Mouse (Mus musculus) liver, embryonic 12.5 days (tissue): ENCODE measurements around the gene Sirt7. TPM values are rescaled to one million over a fixed set of nuclear protein-coding genes. Genes with fewer than 3 reads are reported as not detected.
A peak's percentile ranks its signal among the peaks of the same experiment; 100 is the strongest.

ENCODE experiments used
- ATAC-seq: fragments of 200-750 bp; cut with Nextera tagmentation; 2 replicates; pipeline ENCODE4 v1.8.0; 2017; ENCODE audit warnings: moderate number of reproducible peaks, mild to moderate bottlenecking, moderate library complexity
- H3K27ac ChIP-seq: fragments of 300-500 bp; sonication (generic); 2 replicates; pipeline ENCODE4 v1.5.1; 2016; ENCODE audit warnings: mild to moderate bottlenecking
- H3K27me3 ChIP-seq: fragments of 300-500 bp; sonication (generic); replicated peaks from 2 replicates; pipeline ENCODE4 v1.6.1; 2016; ENCODE audit warnings: mild to moderate bottlenecking, moderate library complexity
- H3K36me3 ChIP-seq: fragments of 300-500 bp; sonication (generic); 2 replicates; pipeline ENCODE4 v1.6.1; 2016; ENCODE audit warnings: mild to moderate bottlenecking, moderate library complexity
- H3K4me1 ChIP-seq: fragments of 300-500 bp; sonication (generic); 2 replicates; pipeline ENCODE4 v1.6.1; 2016
- H3K4me2 ChIP-seq: fragments of 300-500 bp; sonication (generic); 2 replicates; pipeline ENCODE4 v1.6.1; 2016; ENCODE audit warnings: mild to moderate bottlenecking, moderate library complexity
- H3K4me3 ChIP-seq: fragments of 300-500 bp; sonication (generic); 2 replicates; pipeline ENCODE4 v1.5.1; 2016; ENCODE audit warnings: mild to moderate bottlenecking, moderate library complexity
- H3K9ac ChIP-seq: fragments of 300-500 bp; sonication (generic); 2 replicates; pipeline ENCODE4 v1.6.1; 2016; ENCODE audit warnings: mild to moderate bottlenecking, moderate library complexity
- H3K9me3 ChIP-seq: fragments of 300-500 bp; sonication (generic); replicated peaks from 2 replicates; pipeline ENCODE4 v1.6.1; 2016; ENCODE audit warnings: mild to moderate bottlenecking, moderate library complexity
- WGBS: fragments of 180-500 bp; shearing (Covaris S2); methylation state at CpG from one replicate; pipeline ENCODE4 v1.1.7; 2016; ENCODE audit not compliant: insufficient replicate concordance; 5-methylcytosine and 5-hydroxymethylcytosine counted together
- polyA plus RNA-seq: library from polyadenylated mRNA; unstranded; fragments of >200 nt; fragmentation: Nextera tagmentation; extraction: Ambion mirVana; gene quantifications from 2 replicates; pipeline ENCODE4 v1.2.1, GENCODE M21; 2016

The Sirt7 gene
- polyA plus RNA-seq = 43.1 and 45.3 TPM in 2 replicates

DNA sequence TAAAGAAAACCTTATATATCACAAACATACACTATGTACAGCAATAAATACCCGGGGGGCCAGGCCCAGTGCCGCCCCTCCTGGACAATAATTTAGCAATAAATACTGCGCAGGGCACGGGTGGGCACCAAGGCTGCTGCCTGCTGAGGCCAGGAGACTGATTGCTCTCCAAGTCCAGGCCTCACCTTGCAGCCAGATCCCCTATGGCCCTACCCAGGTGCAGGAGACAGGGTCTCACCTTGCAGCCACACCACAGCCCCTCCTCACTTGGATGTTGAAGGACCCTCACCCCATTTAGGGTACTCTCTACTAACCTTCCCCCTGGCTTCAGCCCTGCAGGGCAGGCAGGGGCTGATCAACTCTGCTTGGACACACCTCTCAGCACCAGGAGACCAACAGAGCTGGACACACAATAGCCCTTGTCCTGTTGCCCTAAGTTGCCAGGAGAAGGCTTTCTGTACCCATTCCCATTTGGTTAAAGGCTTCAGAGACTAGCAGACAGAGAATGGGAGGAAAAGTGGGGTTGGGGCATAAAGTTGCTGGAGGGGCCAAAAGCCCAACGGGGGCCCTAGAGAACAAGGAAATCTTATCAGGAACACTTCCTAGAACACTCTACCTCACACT is at the start of gene Sirt7:
Sirt7 (minus strand) TSS at position 89 of the 624 bp plus-strand sequence.
- Histone ChIP-seq H3K4me1 (peaks cover 70% of the 10 kb centered on the region), H3K4me2 (peak within 1 kb of the TSS; percentile 92), H3K4me3 (peak within 1 kb of the TSS; percentile 99), H3K9me3 (no peaks in the 10 kb centered on the region), H3K36me3 (peaks cover 71% of the 10 kb centered on the region), H3K27me3 (no peaks in the 10 kb centered on the region), H3K27ac (peak within 1 kb of the TSS; percentile 96), H3K9ac (peak within 1 kb of the TSS; percentile 97)
- ATAC-seq = no peak
- 20% methylated on average over 5 of the region's 5 CpGs for WGBS

GRCm38 (mm10) chr11:120673594-120674122 is 48.6 kb upstream of the Sirt7 start:
- no peaks in the 10 kb centered on the region for H3K27me3 ChIP-seq
- ATAC-seq = peak; percentile 16; the same call in 1 of the 2 replicates

GRCm38 (mm10) chr11:120672687-120673593 is 47.9 kb upstream of the Sirt7 start, which contains the start of gene Aspscr1:
Aspscr1 (plus strand) TSS chr11:120672973.
- peak within 1 kb of the TSS; percentile 90 for H3K27ac ChIP-seq
- peaks cover 43% of the 10 kb centered on the region for H3K4me1 ChIP-seq
- H3K27me3 ChIP-seq = no peaks in the 10 kb centered on the region
- no peaks in the 10 kb centered on the region for H3K9me3 ChIP-seq
- H3K4me2 ChIP-seq = peak within 1 kb of the TSS; percentile 93
- H3K9ac ChIP-seq = peak within 1 kb of the TSS; percentile 79
- WGBS = 1% methylated on average over 83 of the region's 83 CpGs
- peaks cover 10% of the 10 kb centered on the region; the same call in 1 of the 2 replicates for H3K36me3 ChIP-seq
- peak; percentile 94 for ATAC-seq
- peak within 1 kb of the TSS; percentile 73 for H3K4me3 ChIP-seq

More at GRCm38 (mm10) chr11:120673594-120674122, 48.6 kb upstream of the Sirt7 start:
- 31% methylated on average over 12 of the region's 12 CpGs for WGBS
- peaks cover 43% of the 10 kb centered on the region for H3K4me1 ChIP-seq
- peak overlapping the region; percentile 90 for H3K27ac ChIP-seq
- H3K9ac ChIP-seq = peak overlapping the region; percentile 79
- H3K4me2 ChIP-seq = peak overlapping the region; percentile 93
- peak overlapping the region; percentile 73 for H3K4me3 ChIP-seq
- peaks cover 17% of the 10 kb centered on the region for H3K36me3 ChIP-seq
- H3K9me3 ChIP-seq = no peaks in the 10 kb centered on the region

DNA sequence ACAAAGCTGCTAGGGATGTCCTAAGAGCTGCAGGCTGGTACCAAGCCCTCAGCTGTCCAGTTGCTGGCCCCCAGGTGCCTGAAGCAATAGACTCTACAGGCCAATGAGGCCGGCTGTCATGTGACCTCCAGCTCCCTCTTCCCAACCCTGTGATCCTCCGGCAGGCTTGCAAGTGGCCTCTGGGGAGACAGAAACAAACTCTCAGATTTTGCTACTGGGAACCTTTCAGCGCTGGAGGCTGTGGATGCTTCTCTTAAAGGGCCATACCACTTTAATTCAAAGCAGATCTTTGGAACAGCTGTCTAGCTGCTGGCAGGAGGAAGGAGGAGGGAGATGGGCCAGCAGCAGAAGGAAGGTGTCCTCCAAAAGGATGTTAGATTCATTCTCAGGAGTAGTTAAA is 41.6 kb upstream of the Sirt7 start:
- WGBS = 28% methylated on average over 3 of the region's 3 CpGs
- H3K9me3 ChIP-seq = no peaks in the 10 kb centered on the region
- H3K9ac ChIP-seq = no peak overlapping the region
- peaks cover 54% of the 10 kb centered on the region for H3K27me3 ChIP-seq
- H3K36me3 ChIP-seq = no peaks in the 10 kb centered on the region
- no peak for ATAC-seq
- H3K4me2 ChIP-seq = no peak overlapping the region
- H3K4me1 ChIP-seq = no peaks in the 10 kb centered on the region
- no peak overlapping the region for H3K27ac ChIP-seq
- H3K4me3 ChIP-seq = no peak overlapping the region

- Histone ChIP-seq H3K9me3 (no peaks in the 10 kb centered on the region), H3K36me3 (no peaks in the 10 kb centered on the region), H3K4me3 (no peak overlapping the region), H3K4me2 (no peak overlapping the region), H3K27me3 (peaks cover 66% of the 10 kb centered on the region), H3K9ac (no peak overlapping the region), H3K27ac (no peak overlapping the region), H3K4me1 (0 out of 2 replicates have a peak, but pooled peaks cover 8% of the 10 kb centered on the region)
- ATAC-seq = no peak
- 65% methylated on average over 3 of the region's 3 CpGs for WGBS
Measured at GRCm38 (mm10) chr11:120665406-120665805, 40.4 kb upstream of the Sirt7 start.

DNA sequence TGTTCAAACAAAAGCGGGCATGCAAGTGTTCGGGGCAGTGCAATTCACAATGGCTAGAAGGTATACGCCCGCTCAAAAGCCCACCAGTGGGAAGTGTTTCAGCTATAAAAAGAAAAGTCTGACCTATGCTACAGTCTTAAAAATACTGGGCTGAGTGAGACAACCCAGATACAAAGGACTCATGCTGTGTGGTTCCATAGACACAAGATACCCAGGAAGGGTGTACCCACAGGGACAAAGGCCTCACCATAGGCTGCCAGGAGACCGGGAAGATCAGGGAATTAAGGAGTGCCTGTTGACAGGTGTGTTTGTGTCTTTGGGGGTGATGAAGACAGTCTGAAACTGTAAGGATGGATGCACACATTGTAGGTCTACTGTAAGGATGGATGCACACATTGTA is 38.7 kb upstream of the Sirt7 start:
- Histone ChIP-seq H3K36me3 (no peaks in the 10 kb centered on the region), H3K27ac (no peak overlapping the region), H3K4me2 (no peak overlapping the region), H3K27me3 (peaks cover 83% of the 10 kb centered on the region), H3K4me3 (no peak overlapping the region), H3K9ac (no peak overlapping the region), H3K9me3 (no peaks in the 10 kb centered on the region), H3K4me1 (peaks cover 18% of the 10 kb centered on the region)
- 82% methylated on average over 5 of the region's 5 CpGs for WGBS
- ATAC-seq = no peak

DNA sequence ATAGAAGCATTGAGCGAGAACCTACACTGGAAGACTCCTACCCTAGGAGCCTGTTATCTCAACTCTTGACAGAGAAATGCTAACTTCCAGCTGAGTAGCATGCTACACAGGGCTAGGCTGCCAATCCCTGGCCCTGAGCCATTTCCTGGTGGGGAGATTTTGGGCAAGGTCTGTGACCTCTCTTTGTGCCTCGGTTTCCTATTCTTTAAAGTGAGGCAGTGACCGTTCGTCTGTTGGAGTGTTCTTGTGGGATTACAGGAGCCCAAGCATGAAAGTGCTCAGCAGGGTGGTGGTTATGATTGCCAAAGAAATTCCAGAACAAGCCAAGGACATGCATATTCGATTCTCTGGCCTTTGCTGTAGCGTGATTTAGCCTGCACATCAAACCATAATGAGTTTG is 37.7 kb upstream of the Sirt7 start:
- Histone ChIP-seq H3K4me3 (no peak overlapping the region), H3K27ac (no peak overlapping the region), H3K4me2 (no peak overlapping the region), H3K27me3 (peaks cover 92% of the 10 kb centered on the region), H3K36me3 (no peaks in the 10 kb centered on the region), H3K9ac (no peak overlapping the region), H3K4me1 (peaks cover 18% of the 10 kb centered on the region), H3K9me3 (no peaks in the 10 kb centered on the region)
- ATAC-seq = no peak
- WGBS = 60% methylated on average over 6 of the region's 6 CpGs

DNA sequence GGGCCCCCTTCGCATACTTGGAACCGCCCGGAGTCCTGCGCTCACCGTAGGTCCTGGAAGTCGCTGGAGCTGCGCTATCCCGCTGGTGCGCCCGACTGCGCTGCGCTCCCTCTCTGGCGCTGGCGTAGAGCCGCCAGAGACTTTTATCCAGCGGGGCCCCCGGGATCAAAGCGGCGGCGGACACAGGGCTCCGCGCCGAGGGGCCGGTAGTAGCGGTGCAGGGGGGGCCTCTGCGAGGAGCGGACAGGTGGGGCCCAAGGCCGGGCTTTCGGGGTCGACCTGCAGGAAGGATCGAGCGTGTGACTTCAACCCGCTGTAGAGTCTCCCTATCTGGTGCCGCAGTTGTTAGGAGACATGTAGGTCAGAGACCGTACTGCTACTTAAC is 36.0 kb upstream of the Sirt7 start, which contains the start of gene Notum:
Notum (minus strand) TSS at position 100 of the 385 bp plus-strand sequence.
- peaks cover 18% of the 10 kb centered on the region for H3K4me1 ChIP-seq
- peak within 1 kb of the TSS; percentile 29 for H3K4me3 ChIP-seq
- no peaks in the 10 kb centered on the region for H3K9me3 ChIP-seq
- H3K27ac ChIP-seq = no peak within 1 kb of the TSS
- H3K36me3 ChIP-seq = no peaks in the 10 kb centered on the region
- peaks cover 100% of the 10 kb centered on the region for H3K27me3 ChIP-seq
- H3K4me2 ChIP-seq = peak within 1 kb of the TSS; percentile 62
- no peak for ATAC-seq
- 3% methylated on average over 35 of the region's 35 CpGs for WGBS
- H3K9ac ChIP-seq = peak within 1 kb of the TSS; percentile 36; the same call in 1 of the 2 replicates

GRCm38 (mm10) chr11:120660301-120661075 is 35.4 kb upstream of the Sirt7 start:
- 0 out of 2 replicates have a peak, but pooled peaks have one; percentile 22 for ATAC-seq
- WGBS = under 1% methylated on average over 90 of the region's 95 CpGs
- peak overlapping the region; percentile 36; the same call in 1 of the 2 replicates for H3K9ac ChIP-seq
- no peaks in the 10 kb centered on the region for H3K36me3 ChIP-seq
- no peak overlapping the region for H3K27ac ChIP-seq
- H3K4me3 ChIP-seq = peak overlapping the region; percentile 29
- no peaks in the 10 kb centered on the region for H3K9me3 ChIP-seq
- peaks cover 18% of the 10 kb centered on the region for H3K4me1 ChIP-seq
- H3K4me2 ChIP-seq = peak overlapping the region; percentile 62
- H3K27me3 ChIP-seq = peaks cover 100% of the 10 kb centered on the region

DNA sequence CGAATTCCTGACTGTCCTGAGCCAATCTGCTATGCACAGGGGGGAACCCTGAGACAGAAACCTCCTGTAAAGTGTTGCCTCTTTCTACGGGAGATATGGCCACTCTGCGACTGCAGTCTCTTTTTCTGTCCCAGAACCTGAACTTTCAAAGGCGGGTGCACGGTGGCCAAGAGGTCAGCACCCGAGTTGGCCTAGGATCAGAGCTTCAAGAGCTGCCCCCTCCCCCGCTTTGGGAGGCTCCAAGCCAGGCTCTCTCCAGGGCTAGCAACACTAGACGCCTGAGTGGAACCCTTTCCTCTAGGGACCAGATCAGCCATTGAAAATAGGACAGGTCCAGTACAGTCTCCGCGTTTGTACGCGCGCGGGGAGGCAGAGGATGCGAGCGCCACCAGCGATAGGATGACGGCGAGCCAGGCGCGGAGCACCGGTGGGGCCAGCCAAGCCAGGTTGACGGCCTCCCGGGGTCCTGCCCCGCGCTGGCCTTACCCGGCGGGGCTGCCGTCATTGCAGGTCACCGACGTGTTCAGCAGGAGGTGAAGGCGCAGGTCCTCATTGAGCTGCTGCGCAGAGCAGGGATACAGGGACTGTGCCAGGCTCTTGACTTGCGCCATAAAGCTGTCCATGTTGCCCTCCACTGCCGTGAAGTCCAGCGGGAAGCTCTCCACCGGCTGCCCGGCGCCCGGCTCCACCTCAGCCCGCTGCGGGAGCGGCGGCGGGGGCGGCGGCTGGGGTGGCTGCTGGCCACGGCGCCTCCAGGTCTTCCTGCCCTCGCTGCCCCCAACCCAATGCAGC is 34.7 kb upstream of the Sirt7 start:
- peak overlapping the region; percentile 62 for H3K4me2 ChIP-seq
- no peak for ATAC-seq
- H3K36me3 ChIP-seq = no peaks in the 10 kb centered on the region
- H3K9me3 ChIP-seq = no peaks in the 10 kb centered on the region
- peak overlapping the region; percentile 29 for H3K4me3 ChIP-seq
- peaks cover 99% of the 10 kb centered on the region for H3K27me3 ChIP-seq
- H3K9ac ChIP-seq = no peak overlapping the region
- H3K4me1 ChIP-seq = peaks cover 18% of the 10 kb centered on the region
- WGBS = 6% methylated on average over 50 of the region's 50 CpGs
- no peak overlapping the region for H3K27ac ChIP-seq
